Mouse (Mus musculus): ENCODE results near the gene Chm.
"Not testable (repeated sequence)": the region's sequence is repeated elsewhere in the genome, so short reads cannot be mapped to it uniquely, and the experiment has no call there.

The Chm gene

DNA sequence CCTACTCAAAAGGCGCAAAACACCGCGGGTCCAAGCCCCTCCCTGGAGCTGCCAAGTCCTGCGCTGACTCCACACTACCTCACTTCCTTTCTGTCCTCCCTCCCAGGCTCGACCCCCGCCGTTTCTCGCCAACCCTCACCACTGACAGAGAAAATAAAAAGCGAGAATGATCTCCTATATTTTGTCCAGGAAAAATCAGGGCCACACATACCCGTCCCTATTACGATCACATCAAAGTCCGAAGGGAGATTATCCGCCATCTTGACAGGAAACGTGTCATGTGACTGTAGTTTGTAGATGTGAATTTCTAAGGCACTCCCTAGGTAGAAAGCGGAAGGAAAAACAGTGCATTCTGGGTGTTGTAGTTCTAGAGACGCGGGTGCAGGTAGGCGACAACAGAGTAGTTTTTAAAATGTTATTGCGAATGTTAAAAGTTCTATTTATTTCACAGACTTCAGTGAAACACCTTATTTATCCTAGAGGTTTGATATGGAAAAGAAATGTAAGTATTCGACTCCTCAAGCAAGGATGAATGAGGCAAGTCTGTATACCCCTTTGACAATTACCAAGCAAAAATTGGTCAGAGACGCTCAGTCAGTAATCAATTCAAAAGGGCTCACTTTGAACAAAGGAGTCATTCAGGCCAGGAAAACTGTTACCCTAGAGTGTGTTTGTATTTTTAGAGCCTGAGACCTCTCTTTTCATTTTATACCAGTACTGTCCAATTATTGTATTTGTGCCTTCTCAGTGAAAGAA, at the start of gene Chm:
Gene Chm, minus strand, starts transcription at position 288 of the 756 bp plus-strand sequence.
- peak; percentile 4 for DNase-seq (ENCODE audit: low spot score)

DNA sequence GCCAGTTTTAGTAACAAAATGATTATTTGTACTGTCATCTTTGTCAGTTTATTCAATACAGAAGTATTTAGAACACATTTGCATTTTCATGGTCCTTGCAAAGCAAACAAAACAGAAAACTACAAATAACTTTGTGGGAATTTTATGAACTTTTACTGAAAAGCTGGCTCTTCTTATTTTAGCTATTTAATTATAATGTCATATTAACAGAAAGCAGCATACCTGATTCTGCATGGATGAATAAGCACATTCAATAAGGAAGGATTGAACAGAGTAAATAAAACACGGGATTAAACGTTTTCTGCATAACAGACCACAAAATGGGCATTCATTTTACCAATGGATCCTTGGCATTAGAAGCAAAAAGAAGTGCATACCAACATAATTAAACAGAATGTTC, 8.6 kb upstream of the Chm start:
- no peak for DNase-seq (ENCODE audit: low spot score)

DNA sequence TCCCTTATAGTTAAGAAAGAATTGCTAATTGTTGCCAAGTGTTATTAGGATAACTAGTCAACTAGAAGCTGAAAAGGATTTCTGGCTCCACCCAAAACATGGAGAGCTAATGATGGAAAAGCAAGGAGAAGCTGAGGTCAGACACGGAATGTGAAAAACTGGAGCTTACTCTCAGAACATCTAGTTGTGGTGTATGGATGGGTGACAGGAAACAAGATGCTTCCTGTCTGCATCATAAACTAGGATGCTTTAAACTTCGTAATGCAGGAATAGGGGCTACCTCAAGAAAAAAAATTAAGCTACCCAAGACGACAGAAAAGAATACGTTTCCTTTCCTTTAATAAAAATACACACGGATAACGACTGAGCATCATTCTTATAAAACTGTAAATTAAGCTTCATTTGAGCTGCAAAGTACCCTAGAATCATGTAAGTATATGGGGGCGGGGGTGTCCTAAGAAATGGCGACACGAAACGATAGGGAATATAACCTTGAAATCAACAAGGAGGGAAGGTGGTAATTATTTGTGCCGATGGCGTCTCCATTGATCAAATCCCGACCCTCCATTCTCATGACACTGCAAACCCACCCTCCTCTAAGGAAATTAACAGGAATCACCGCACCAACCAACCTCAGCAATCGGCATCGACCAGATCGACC, 618 bp downstream of the Chm start:
- no peak for DNase-seq (ENCODE audit: low spot score)

DNA sequence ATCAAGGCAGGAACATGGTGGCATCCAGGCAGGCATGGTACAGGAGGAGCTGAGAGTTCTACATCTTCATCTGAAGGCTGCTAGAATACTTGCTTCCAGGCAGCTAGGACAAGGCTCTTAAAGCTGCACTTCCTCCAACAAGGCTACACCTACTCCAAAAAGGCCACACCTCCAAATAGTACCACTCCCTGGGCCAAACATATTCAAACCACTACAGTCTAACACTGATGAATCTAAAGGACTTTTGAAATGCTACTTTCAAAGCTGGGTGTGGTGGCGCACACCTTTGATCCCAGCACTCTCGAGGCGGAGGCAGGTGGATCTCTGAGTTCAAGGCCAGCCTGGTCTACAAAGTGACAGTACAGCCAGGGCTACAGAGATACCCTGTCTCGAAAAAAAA, 4.5 kb downstream of the Chm start:
- DNase-seq (ENCODE audit: low spot score), result not testable (repeated sequence)

DNA sequence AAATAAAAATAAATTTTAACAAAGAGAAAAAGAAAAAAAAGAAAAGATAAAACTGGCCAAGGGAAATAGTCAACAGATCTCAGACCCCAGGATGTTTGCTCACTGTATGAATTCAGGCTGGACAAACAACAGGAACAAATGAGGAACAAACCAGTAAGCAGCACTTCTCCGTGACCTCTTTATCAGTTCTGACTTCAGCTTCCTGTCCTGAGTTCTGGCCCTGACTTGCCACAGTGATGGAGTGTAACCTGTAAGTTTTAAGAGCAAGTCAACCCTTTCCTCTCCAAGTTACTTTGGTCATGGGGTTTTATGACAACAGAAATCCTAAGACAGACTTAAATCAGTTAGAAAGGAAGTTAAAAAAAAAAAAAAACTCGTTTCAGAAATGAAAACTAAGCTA, 12.6 kb downstream of the Chm start:
- DNase-seq (ENCODE audit: low spot score), result no peak

DNA sequence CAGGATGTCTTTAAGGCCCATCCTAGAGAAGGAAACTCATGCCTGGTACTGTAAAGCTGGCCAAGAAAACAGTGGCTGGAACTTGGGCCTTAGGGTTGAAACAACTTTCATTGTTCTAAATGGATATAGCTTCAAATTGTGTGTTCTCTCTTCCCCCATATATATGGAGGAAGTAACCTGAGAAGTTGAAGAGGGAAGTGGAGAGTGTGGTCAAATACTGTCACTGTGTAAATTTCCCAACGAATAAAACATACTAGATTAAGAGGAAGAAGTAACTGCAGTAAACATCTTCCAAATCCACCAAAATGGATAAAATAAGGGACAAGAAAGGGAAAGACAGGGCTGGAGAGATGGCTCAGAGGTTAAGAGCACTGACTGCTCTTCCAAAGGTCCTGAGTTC, 13.0 kb downstream of the Chm start:
- DNase-seq (ENCODE audit: low spot score), result no peak

DNA sequence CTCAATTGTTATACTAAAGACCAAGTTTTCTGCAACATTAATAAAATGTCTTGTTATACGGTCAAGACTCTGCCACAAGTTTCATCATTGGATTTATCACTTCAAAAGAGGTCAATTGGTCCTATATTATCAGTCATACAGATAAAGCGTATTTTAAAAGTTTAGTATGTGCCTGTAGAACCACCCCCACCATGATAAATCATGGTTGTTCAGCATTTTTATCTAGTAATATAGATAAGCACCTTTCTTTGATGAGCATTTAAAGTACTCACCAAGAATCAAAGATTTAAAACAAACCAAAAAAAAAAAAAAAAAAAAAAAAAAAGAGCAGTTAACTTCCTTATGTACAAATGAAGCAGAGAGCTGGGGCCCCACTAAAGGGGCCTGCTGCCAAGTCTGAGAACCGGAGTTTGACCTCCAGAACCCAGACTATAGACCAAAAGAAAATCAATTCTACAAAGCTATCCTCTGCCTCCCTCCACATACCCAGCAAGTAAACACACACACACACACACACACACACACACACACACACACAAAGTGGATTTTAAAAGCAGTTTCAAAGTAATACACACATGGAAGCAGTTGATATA, 25.0 kb downstream of the Chm start:
- DNase-seq (ENCODE audit: low spot score), result no peak

DNA sequence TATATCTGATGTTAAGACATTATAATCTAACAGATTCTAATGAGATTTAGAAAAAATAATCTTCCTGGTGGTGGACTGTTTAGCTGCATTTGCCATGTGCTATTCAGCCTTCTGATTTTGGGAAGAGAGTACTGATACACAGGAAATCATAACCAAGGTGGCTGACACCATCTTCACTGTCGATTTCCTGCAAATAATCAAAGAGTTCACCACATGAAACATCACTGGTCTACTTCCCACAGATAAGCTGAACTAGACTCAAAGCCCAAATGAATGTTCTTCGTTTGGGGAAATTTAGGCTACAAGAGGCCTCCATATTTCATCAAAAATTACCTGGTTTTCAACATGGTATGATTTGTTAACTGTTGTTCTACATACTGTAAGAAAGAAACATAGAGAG, 101.1 kb downstream of the Chm start:
- DNase-seq (ENCODE audit: low spot score), result no peak

DNA sequence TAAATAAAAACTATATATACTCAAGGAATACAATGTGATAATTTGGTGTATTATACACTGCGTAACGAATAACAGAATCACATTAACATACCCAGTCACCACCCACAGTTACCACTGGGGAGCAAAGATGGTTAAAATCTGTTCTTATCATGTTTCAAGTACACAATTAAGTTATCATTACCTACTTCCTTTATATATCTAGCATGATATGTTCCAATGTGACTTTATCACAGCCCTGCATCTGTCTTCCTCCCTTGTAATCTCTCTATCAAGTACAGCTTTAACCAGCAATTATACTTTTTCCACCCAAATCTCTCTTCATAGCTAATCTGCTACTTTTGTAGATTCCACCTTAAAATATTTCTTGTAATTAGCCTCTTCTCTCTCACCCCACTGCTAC, 109.3 kb downstream of the Chm start:
- no peak for DNase-seq (ENCODE audit: low spot score)

DNA sequence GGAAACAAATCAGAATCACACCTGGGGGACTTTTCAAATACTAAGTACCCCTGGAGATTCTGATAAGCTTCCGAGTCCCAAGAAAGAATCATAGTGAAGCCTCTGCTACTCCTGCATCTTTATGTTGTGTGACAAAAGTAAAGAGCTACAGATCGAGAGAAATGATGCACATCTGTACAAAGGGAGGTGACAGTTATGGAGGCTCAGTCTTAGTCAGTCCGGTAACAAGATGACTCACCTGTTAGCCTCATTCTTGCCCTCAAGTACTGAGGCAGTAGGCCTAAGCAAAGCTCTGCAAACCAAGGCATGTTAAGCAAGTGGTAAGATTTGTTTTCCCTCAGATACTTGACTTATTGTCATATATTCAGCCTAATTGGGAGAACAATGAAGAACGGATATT, 110.5 kb downstream of the Chm start:
- DNase-seq (ENCODE audit: low spot score), result no peak

DNA sequence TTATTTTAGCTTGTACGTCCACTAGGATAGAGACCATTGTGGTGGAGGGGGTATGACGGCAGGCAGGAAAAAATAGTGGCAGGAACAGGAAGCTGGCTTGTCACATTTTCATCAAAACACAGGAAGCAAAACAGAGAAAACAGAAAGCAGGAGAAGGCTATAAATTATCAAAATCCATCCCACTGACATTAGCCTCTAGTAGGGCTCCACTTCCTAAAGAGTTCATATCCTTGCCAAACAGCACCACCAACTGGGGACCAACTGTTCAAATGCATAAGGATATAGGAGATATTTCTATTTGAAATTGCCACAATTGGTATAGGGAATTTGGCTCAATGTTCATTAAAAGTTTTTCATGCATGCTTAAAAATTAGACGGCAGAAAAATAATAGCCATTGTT, 181.7 kb downstream of the Chm start:
- no peak for DNase-seq (ENCODE audit: low spot score)

DNA sequence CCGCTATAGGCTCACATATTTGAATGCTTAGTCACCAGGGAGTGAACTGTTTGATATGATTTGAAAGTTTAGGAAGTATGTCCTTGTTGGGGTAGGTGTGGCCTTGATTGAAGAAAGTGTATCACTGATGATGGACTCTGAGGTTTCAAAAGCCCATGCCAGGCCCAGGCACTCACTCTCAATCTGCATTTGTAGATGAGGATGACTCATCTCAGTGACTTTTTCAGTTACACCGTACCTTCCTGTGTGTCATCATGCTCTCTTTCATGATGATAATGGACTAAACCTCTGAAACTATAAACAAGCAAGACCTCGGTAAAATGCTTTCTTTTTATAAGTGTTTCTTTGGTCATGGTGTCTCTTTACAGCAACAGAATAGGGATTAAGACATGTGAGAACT, 183.1 kb downstream of the Chm start:
- DNase-seq (ENCODE audit: low spot score), result no peak

Measured in ovary, postnatal 10 days (tissue).